Mouse (Mus musculus) layer of hippocampus, adult 18-20 months (tissue): ENCODE data around the gene Kin. TPM values are rescaled to one million over a fixed set of nuclear protein-coding genes. Genes with fewer than 3 reads are reported as not detected.

Experiments
- DNase-seq, 2 experiments: peaks; one replicate each; pipeline ENCODE4 v3.0.0; 2022; ENCODE audit warnings: low spot score in 2 of 2
- long read RNA-seq: library from polyadenylated mRNA; stranded (forward); transcript quantifications from one replicate; pipeline ENCODE4 v2.0.0, GENCODE M21; 2021
- total RNA-seq, 2 experiments: library from RNA; stranded (reverse); gene quantifications; 2 replicates each; pipeline ENCODE4 v1.2.3; 2021

The Kin gene
- 10 to 100 TPM; 10.3 to 10.4 TPM for total RNA-seq
- long read RNA-seq, partial matches to known transcripts, result 0 of 6 reads
- long read RNA-seq, other reads (novel, unspliced or antisense), result 2 of 6 reads

- DNase-seq, result peak; percentile 96 to 98
Observed at GRCm38 (mm10) chr2:10080310-10081010, at the start of gene Kin, which contains the start of gene Atp5c1. Gene Kin, plus strand, starts transcription at chr2:10080593. Gene Atp5c1, minus strand, starts transcription at chr2:10080510.

GRCm38 (mm10) chr2:10033684-10034083, 46.7 kb upstream of the Kin start:
- DNase-seq, result no peak

- no peak for DNase-seq
Observed at GRCm38 (mm10) chr2:10034976-10035375, 45.4 kb upstream of the Kin start.

- no peak for DNase-seq
Observed at GRCm38 (mm10) chr2:10047758-10048436, 32.5 kb upstream of the Kin start.

GRCm38 (mm10) chr2:10048461-10048860, 31.9 kb upstream of the Kin start, which contains the start of gene Taf3:
Gene Taf3, minus strand, starts transcription at chr2:10048596.
- peak; percentile 91 to 95 for DNase-seq

- no peak for DNase-seq
Observed at GRCm38 (mm10) chr2:10049456-10049855, 30.9 kb upstream of the Kin start.

GRCm38 (mm10) chr2:10050878-10051277, 29.5 kb upstream of the Kin start:
- peak; percentile 59 to 79 for DNase-seq

GRCm38 (mm10) chr2:10051996-10052395, 28.4 kb upstream of the Kin start:
- DNase-seq, result no peak

- no peak for DNase-seq
Observed at GRCm38 (mm10) chr2:10058836-10059235, 21.6 kb upstream of the Kin start.

- DNase-seq, result no peak
Observed at GRCm38 (mm10) chr2:10071751-10072150, 8.6 kb upstream of the Kin start.

GRCm38 (mm10) chr2:10074470-10074869, 5.9 kb upstream of the Kin start:
- DNase-seq, result no peak

- no peak for DNase-seq
Observed at GRCm38 (mm10) chr2:10076675-10077074, 3.7 kb upstream of the Kin start.

GRCm38 (mm10) chr2:10079745-10080309, 566 bp upstream of the Kin start:
- DNase-seq, result no peak

GRCm38 (mm10) chr2:10081453-10082080, 1.2 kb downstream of the Kin start:
- DNase-seq, result no peak

GRCm38 (mm10) chr2:10082737-10083136, 2.3 kb downstream of the Kin start:
- no peak for DNase-seq

GRCm38 (mm10) chr2:10087256-10087850, 7.0 kb downstream of the Kin start:
- no peak for DNase-seq

GRCm38 (mm10) chr2:10094327-10095100, 14.1 kb downstream of the Kin start:
- no peak for DNase-seq

GRCm38 (mm10) chr2:10098598-10099215, 18.3 kb downstream of the Kin start:
- DNase-seq, result peak in 1 of 2 experiments; percentile 62

GRCm38 (mm10) chr2:10100471-10100870, 20.1 kb downstream of the Kin start:
- no peak for DNase-seq

- DNase-seq, result peak in 1 of 2 experiments; percentile 73
Observed at GRCm38 (mm10) chr2:10101180-10101579, 20.8 kb downstream of the Kin start.
